Mouse (Mus musculus) gastrocnemius, postnatal 25 days (tissue): ENCODE data around the gene Lsm14b. TPM values are rescaled to one million over a fixed set of nuclear protein-coding genes. Genes with fewer than 3 reads are reported as not detected.

Experiments used
- DNase-seq: peaks from one replicate; pipeline ENCODE4 v3.0.0; 2022
- total RNA-seq, 2 experiments: library from RNA; stranded (reverse); gene quantifications; 1 replicate in 1 of 2; 2 replicates in 1 of 2; pipeline ENCODE4 v1.2.3; 2021

The Lsm14b gene
- total RNA-seq, 2 experiments from 2014 or later = 39.7 to 43.9 TPM

- no peak for DNase-seq
These were observed 28.2 kb downstream of the Lsm14b start for GRCm38 (mm10) chr2:180053001-180053400.

GRCm38 (mm10) chr2:180063338-180064131, 38.7 kb downstream of the Lsm14b start:
- no peak for DNase-seq

GRCm38 (mm10) chr2:180069770-180070480, 45.1 kb downstream of the Lsm14b start:
- no peak for DNase-seq

- DNase-seq = peak; percentile 92
These were observed 46.0 kb downstream of the Lsm14b start, which contains the start of gene Mtg2 for GRCm38 (mm10) chr2:180070481-180071453. Mtg2 (plus strand) TSS chr2:180070588.

GRCm38 (mm10) chr2:180071671-180072070, 46.9 kb downstream of the Lsm14b start:
- no peak for DNase-seq

GRCm38 (mm10) chr2:180072886-180073285, 48.1 kb downstream of the Lsm14b start:
- no peak for DNase-seq

GRCm38 (mm10) chr2:180077622-180078021, 52.8 kb downstream of the Lsm14b start:
- DNase-seq = no peak

GRCm38 (mm10) chr2:180080680-180081079, 55.9 kb downstream of the Lsm14b start:
- no peak for DNase-seq

- no peak for DNase-seq
These were observed 58.3 kb downstream of the Lsm14b start for GRCm38 (mm10) chr2:180083063-180083462.

- DNase-seq = no peak
These were observed 59.8 kb downstream of the Lsm14b start for GRCm38 (mm10) chr2:180084565-180084964.

Other genes with a start within 250 kb of the Lsm14b start
- gene Taf4, start 48.3 kb upstream of the Lsm14b start, total RNA-seq = 1 to 10 TPM; 7.2 to 9.9 TPM
- 100 to 1,000 TPM; 115 to 123 TPM for gene Psma7, start 17.4 kb downstream of the Lsm14b start, total RNA-seq
- gene Ss18l1, start 17.5 kb downstream of the Lsm14b start, total RNA-seq = 1 to 10 TPM; 1.7 to 2.2 TPM
- gene Mtg2, start 45.6 kb downstream of the Lsm14b start, total RNA-seq = 10 to 100 TPM; 12.5 to 13.2 TPM
- gene Hrh3, start 79.5 kb downstream of the Lsm14b start, total RNA-seq = not detected
- gene Osbpl2, start 94.3 kb downstream of the Lsm14b start, total RNA-seq = 10 to 100 TPM; 15.4 to 16.0 TPM
- 100 to 1,000 TPM in 1 of 2 experiments, 10 to 100 TPM in 1; 88.2 to 102 TPM for gene Adrm1, start 146.5 kb downstream of the Lsm14b start, total RNA-seq
- 10 to 100 TPM in 1 of 2 experiments, 1 to 10 TPM in 1; 8.0 to 10.0 TPM for gene Lama5, start 200.9 kb downstream of the Lsm14b start, total RNA-seq
- 100 to 1,000 TPM; 342 to 348 TPM for gene Rps21, start 232.4 kb downstream of the Lsm14b start, total RNA-seq
- gene Cables2, start 248.5 kb downstream of the Lsm14b start, total RNA-seq = 10 to 100 TPM in 1 of 2 experiments, 1 to 10 TPM in 1; 8.6 to 10.7 TPM